Mouse (Mus musculus) erythroblast, adult 5-6 weeks (primary cell): ENCODE measurements around the gene Maml2. TPM values are rescaled to one million over a fixed set of nuclear protein-coding genes. Genes with fewer than 3 reads are reported as not detected.

Source experiments
- ATAC-seq: replicated peaks from 2 replicates; pipeline ENCODE4 v1.8.0; 2016; ENCODE audit warnings: moderate number of reproducible peaks, mild to moderate bottlenecking, moderate TSS enrichment, inconsistent platforms; ENCODE audit not compliant: poor library complexity, low FRiP score, severe bottlenecking
- total RNA-seq, 2 experiments: library from RNA; stranded (forward) in 1 of 2; stranded (reverse) in 1 of 2; fragments of 150-400 nt in 1 of 2; fragments of 200-764, 138-1000 nt in 1 of 2; gene quantifications; 2 replicates each; pipeline versions ENCODE4 v1.2.3 to v1.2.4; 2015 to 2017; ENCODE audit warnings: low replicate concordance in 2 of 2

Gene Maml2
- total RNA-seq, 2 experiments from 2014 or later: under 0.01 TPM; not detected in 1

- ATAC-seq: no peak
These were observed 220.7 kb downstream of the Maml2 start for GRCm38 (mm10) chr9:13518441-13518971.

GRCm38 (mm10) chr9:13522061-13522820 lies 224.5 kb downstream of the Maml2 start:
- ATAC-seq: no peak

GRCm38 (mm10) chr9:13523046-13523445 lies 225.3 kb downstream of the Maml2 start:
- no peak for ATAC-seq

- ATAC-seq: no peak
These were observed 227.3 kb downstream of the Maml2 start for GRCm38 (mm10) chr9:13525075-13525474.

GRCm38 (mm10) chr9:13525561-13526255 lies 228.0 kb downstream of the Maml2 start:
- ATAC-seq: no peak

GRCm38 (mm10) chr9:13530575-13530974 lies 232.8 kb downstream of the Maml2 start:
- no peak for ATAC-seq

GRCm38 (mm10) chr9:13533076-13533707 lies 235.4 kb downstream of the Maml2 start:
- no peak for ATAC-seq

- ATAC-seq: no peak
These were observed 238.0 kb downstream of the Maml2 start for GRCm38 (mm10) chr9:13535803-13536202.

- no peak for ATAC-seq
These were observed 238.9 kb downstream of the Maml2 start for GRCm38 (mm10) chr9:13536419-13537261.

GRCm38 (mm10) chr9:13538200-13538599 lies 240.4 kb downstream of the Maml2 start:
- ATAC-seq: no peak

GRCm38 (mm10) chr9:13539535-13539934 lies 241.8 kb downstream of the Maml2 start:
- ATAC-seq: no peak

GRCm38 (mm10) chr9:13540227-13540626 lies 242.5 kb downstream of the Maml2 start:
- no peak for ATAC-seq

- ATAC-seq: no peak
These were observed 243.0 kb downstream of the Maml2 start for GRCm38 (mm10) chr9:13540781-13541180.

GRCm38 (mm10) chr9:13543167-13543566 lies 245.4 kb downstream of the Maml2 start:
- ATAC-seq: no peak

- ATAC-seq: no peak
These were observed 246.4 kb downstream of the Maml2 start for GRCm38 (mm10) chr9:13544133-13544532.

GRCm38 (mm10) chr9:13545726-13546125 lies 248.0 kb downstream of the Maml2 start:
- ATAC-seq: no peak

GRCm38 (mm10) chr9:13549911-13550310 lies 252.2 kb downstream of the Maml2 start:
- ATAC-seq: no peak

GRCm38 (mm10) chr9:13552380-13553052 lies 254.8 kb downstream of the Maml2 start:
- no peak for ATAC-seq

GRCm38 (mm10) chr9:13554773-13555172 lies 257.0 kb downstream of the Maml2 start:
- no peak for ATAC-seq
